Mouse (Mus musculus) B cell, adult 2 months (primary cell): ENCODE results near the gene Map4k4.

ENCODE experiments used
- DNase-seq, 2 experiments: peaks; one replicate each; pipeline ENCODE4 v3.0.0; 2022

Gene Map4k4

DNA sequence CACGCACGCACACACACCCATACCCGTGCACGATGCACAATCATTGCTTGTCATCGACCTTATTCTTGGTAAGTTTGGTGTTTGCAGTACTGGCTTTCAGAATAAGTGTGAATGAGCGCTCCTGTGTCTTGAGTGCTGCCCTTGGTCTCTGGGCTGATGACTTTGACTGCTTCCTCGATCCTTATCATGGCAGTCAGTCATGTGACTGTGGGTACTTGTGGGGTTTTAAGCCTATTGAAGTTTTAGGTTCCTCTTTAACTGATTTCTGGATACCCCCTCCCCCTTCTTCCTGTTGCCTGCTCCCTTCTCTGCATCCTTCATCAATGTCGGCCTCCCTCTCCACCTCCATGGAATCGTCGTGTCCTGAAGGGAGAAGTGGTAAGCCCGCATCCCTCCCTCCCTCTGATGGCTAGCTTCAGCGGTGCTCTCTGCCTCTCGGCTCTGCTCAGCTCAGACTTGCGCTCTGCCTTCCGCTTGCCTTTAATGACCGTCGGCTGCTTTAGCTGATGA lies 107.3 kb downstream of the Map4k4 start:
- no peak for DNase-seq

DNA sequence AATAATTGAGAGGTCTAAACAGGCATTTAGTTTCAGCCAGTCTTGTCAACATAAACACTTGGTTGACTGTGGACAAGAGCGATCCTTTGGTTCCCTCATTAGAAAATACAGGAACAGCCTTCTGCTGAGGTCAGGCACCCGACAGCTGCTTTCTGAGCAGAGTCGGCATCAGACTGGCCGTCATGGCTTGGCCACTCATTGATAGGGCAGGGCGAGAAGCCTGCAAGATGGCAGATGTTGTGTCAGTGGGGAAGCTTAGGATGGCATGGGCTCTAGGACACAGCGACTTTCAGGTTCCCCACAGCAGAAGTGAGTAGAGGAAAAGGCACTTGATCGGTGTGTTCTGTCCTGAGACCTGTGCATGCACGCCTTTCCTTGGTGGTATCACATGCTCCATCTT lies 112.0 kb downstream of the Map4k4 start:
- DNase-seq = no peak

DNA sequence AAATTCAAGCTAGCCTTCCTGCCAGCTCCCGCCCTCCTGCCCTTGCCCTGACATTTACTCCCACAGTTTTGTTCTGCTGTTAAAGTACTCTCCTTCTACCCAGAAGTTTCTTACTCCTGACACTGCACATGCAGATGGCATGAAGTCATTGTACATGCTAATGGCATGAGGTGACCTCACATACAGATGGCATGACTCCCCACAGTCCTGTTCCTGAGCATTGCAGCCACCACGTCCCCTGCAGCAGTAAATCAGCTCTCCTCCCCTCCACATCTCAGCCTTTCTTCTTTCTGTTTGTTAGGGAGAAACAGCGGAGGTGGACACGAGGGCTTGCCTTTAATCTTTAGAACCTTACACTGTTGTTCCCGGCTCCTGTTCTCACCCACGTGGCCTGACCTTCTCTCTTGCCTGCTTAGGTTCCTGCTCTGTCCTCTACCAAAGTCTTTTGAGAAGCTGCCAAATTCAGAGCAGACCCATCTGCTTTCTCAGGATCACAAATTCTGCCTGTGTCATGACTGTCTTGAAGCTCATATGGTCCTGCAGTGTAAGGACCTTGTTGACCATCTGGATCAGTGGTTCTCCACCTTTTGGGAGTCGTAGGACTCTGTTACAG lies 114.5 kb downstream of the Map4k4 start:
- no peak for DNase-seq

DNA sequence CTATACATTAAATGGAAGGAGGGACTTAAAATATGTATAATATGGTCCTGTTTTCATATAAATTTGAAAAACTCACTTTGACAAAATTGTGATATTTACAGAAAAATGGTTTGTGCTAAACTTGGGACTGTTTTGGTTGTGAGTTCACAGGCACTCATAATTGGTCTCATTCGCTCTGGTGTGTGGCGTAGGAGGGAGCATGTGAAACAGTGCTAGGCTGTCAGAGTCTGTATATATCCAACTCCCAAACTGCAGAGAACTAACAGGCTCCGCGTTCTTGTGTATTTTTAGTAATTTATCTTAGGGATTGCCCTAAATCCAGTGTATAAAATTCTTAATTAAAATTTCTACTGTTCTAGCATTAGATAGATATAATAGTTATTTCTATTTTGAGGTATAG lies 120.9 kb downstream of the Map4k4 start:
- no peak for DNase-seq

DNA sequence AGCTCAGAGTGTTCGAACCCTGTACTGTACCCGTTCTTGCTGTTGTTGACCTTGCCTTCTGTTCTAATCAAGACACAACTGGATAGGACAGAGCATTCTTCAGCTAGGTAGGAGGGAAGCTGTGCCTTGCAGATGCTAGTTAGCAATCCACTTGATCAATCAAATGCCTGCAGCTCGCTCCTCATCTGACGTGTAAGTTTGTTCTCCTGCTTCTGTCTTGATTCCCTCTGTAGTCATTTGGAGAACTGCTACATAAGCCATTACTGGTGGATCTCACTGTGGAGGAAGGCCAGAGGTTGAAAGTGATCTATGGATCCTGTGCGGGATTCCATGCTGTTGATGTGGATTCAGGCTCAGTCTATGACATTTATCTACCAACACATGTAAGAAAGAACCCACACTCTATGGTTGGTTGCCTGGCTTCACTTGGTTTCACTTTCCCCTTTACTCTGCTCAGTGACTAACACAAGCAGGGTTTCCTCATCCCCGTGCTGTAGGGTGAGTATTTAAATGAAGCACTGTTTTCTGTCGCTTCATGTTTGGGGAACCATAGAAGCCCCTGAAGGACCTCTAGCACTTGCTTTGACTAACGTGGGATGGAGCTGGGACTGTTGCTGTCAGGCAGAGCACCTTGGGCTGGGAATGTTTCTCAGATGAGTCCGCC lies 121.9 kb downstream of the Map4k4 start:
- DNase-seq = peak; percentile 36 to 45

DNA sequence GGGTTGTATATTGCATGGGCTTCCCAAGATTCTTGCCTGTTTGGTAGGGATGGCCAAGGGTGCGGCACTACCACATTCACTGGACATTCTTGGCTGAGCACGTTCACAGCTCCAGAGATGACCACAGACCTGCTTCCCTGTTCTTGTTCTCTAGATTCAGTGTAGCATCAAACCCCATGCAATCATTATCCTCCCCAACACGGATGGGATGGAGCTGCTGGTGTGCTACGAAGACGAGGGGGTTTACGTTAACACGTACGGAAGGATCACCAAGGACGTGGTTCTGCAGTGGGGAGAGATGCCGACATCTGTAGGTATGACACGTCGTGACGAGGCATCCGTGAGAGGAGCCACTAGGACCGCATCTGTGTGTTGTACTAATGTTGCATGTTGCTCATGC lies 122.5 kb downstream of the Map4k4 start:
- no peak for DNase-seq

DNA sequence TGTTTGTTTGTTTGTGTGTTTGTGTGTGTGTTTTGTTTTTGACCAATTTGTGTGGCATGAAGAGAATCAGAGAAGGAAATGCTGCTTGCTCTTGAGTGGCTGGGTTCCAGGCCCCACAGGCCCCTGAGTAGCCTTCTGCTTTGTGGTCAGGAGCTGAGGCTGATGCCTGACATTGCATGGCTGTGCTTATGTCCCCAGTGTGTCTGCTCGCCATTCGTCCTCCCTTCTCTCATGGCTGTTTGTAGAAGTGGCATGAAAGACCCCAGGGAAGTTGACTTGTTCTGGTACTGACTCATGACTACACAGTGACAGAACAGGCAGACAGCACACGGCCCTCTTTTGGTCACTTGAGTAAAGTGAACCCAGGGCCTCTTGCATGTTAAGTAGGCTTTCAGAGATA lies 123.0 kb downstream of the Map4k4 start:
- DNase-seq = no peak

DNA sequence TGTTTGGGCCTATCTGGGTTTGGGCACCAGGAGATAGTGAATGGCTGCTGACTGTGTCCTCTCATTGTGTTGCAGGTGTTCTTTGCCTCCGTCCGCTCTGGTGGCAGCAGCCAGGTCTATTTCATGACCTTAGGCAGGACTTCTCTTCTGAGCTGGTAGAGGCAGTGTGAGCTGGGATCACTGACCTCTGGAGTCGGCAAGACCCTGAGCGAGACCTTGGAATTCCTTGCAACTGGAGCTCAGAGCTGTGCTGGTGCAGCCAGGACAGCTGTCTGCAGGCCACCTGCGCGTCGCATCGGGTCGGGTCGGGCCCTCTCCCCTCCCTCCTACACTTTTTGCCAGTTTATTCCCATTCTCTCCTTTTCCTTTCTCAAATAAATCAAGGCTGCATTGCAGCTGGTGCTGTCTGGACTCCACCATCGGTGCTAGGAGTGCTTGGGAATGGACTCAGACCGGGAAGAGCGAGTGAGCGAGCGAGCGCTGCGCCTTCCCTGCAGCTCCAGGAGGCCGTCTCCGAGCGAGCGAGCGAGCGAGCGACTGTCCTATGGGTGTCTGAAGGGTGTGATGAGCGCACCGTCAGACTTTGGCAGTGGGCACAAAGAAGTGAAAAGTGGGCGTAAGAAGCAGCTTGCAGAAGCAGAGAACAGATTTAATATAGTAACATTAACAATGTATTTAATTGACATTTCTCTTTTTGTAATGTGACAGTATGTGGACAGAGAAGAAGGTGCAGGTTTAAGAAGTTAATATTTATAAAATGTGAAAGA lies 124.0 kb downstream of the Map4k4 start:
- no peak for DNase-seq

DNA sequence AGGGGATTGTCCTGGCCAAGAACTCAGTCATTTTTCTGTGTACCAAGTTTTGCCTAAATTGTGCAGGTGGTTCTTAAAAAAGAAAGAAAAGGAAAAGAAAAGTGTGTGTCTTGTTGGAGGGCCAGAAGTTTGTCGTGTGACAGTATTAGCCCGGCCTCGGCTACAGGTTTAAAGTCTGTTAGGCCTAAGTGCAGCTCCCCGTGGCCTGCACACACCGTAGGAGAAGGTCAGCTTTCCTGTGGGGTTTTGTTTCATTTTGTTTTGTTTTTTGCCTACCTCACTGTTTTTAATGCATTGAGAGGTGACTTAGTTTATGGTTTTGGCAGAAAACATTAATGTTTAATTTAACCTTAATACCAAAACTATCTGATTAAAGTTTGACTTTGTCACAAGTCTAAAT lies 124.7 kb downstream of the Map4k4 start:
- DNase-seq = no peak

DNA sequence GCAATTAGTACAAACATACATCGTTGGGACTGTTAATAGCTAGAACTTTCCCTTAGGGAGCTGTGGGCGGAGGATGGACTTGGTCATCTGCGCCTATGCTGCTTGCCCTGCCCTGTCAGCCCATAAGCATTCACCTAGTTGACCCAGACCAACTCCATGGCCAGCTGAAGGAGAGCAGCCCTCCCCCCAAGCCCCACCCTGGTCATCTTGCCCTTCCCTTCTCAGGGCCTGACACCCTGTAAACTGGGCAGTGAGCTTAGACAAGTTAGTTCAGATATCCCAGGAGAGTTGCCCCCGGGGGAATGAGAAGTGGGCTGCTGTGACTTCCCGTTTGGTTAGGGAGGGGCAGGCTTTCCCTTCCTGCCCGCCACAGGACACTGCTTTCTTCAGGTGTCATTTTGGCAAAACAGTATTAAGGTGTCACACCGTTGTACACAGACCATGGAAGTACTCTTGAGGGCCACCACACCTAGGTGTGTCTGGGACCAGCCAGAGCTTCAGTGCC lies 126.5 kb downstream of the Map4k4 start:
- DNase-seq = peak; percentile 35 to 53

DNA sequence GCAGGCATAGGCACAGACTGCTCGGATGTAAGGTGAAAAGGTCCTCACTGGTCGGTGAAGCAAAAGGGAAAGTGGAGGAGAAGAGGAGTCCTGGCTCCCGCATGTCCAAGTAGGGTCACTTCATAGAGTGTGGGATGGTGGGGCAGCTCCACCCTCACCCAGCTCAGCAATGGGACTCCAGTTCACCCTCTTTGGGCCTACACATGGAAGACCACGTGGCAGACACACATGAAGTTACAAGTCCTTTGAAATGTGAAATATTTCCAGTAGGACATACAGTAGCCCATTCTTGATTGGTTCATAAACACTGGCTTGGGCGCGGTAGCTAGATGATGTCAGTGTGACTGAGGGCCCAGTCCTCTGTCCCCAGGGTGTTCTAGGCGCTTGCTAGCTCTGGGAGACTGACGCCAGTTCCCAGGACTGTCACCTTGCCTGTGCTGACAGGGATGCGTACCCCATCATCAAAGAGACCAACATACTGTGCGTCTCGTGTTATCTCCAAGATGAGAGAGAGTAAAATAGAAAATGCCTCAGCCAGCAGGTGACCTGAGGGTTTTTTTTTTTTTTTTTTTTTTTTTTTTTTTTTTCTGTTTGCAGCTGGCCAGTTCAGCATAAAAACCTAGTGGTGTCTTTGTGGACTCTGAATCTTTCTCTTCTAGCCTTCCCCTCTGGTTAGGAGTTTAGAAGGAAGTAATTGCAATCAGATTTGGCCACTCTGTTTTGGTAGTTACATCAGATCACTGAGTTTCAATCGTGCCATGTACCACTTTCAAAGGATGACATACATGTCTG lies 127.7 kb downstream of the Map4k4 start:
- DNase-seq = no peak

DNA sequence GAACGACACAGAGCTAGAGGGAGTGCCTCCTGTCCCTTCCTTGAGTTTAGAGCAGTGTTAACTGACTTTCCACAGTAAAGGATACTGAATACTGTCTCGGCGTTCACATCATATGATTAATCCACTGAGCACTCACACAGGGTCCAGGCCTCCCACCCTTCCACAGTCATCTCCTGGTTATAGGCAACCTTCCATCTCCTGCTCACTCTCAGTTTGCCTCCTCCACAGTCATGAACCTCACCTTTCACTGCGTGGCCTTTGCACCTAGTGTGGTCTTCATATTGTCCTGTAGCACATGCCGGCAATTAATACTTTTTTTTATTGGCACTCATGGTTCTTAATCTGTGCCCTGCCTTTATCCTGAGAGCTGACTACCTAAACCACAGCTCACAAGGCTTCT lies 128.9 kb downstream of the Map4k4 start:
- DNase-seq = no peak

DNA sequence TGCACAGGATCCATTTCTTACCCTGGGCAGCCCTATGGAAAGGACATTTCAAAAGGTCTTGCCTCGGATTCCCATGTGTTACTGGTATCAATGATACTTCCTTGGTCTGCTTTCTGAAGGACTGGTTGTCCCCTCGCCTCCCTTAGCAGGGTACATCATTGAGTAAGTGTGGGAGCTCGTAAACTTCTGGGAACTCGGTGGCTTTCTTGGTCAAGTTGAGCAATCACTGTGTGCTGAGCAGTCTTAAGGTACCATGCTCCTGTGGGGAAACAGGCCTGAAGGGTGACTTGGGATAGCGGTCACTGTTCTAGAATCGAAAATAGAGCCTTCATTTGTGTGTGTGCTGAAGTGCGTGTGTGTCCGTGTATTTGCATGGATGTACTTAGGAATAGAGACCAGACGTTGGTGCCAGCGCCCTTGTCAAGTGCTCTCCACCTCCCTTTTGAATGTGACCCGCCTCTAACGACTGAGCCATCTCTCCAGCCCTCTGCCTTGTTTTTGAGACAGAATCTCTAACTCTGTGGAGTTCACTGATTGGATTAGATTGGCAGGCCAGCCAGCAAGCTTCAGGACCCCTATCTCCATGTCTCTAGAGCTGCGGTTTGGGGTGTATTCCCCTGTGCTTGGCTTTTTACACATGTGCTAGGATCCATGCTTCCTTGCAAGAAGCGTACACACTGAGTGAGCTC lies 129.7 kb downstream of the Map4k4 start:
- no peak for DNase-seq

DNA sequence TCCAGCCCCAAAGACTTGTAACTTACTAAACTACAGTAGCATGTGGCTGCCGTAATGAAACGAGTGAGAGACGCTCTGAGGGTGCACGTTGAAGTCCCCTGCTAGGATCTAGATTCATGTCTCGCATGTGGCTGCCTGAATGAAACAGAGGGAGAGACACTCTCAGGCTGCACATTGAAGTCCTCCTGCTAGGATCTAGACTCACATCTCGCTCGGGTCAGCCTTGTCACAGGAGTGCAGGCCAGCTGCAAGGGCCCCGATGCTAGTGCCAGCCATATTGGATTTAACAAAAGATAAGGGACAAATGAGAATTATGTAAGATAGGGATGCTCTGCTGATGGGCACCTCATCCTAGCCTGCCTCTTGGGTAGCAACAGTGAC lies 130.3 kb downstream of the Map4k4 start:
- no peak for DNase-seq

DNA sequence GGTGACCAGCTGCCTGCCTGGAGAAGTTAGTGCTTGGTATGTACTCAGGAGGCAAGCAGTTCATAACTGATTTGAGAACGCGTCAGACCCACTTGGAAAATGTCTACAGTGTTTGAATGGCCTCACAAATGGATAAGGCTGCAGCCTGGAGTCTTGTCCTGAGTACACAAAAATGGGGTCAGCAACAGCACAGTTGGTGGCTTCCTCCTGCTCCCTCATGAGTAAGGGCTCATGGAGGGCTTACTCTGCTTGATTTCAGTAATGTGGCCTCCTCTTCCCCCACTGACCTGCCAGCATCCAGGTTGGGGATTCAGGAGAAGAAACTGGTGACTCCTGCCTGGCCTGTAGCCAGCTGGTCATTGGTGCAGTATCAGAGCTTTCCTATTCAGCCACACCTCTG lies 130.9 kb downstream of the Map4k4 start:
- no peak for DNase-seq

DNA sequence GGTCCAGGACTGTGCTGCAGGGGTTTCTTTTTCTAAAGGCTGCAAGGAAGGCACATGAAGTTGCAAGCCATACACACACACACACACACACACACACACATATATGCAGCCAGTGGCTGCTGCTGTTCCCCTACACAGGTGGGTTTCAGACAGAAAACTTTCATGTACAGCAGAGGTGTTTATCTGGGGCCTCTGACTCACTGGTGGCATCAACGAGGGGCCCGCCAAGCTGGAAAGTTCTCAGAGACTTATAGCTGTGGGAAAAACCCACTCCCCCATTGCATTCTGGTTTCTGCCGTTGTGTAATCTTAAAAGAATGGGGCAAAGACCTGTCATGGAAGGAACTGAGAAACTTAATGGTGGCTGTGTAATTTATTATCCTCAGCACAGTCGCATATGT lies 132.6 kb downstream of the Map4k4 start:
- DNase-seq = no peak

DNA sequence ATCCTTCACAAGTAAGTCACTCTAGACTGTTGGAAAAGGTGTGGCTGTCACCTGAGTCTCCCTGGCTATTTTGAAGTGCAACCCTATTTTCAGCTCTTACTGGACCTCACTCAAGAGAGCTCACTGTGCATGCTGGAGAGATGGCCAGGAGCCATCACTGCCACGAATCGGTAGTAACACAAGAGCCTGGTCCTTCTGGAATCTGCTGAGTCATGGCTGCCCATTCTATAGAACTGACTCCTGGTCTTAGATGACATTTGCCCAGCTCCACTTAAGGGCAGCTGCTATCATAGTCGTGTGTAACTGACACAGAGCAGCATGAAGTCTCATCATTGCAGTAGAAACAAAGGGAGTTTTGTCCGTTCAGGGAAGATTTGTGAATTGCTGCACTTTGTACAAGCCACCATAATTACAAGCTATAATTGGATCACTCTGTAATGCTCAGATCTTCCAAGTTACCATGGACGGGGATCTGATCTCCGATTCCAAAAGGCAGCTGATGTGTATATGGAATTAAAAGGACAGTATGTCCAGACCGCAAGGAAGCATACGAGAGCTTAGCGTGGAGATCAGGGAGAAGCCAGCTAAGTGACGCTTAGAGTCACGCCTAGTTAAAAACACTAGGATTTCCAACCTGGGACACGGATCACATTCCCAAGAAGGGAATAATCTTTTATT lies 133.2 kb downstream of the Map4k4 start:
- no peak for DNase-seq

DNA sequence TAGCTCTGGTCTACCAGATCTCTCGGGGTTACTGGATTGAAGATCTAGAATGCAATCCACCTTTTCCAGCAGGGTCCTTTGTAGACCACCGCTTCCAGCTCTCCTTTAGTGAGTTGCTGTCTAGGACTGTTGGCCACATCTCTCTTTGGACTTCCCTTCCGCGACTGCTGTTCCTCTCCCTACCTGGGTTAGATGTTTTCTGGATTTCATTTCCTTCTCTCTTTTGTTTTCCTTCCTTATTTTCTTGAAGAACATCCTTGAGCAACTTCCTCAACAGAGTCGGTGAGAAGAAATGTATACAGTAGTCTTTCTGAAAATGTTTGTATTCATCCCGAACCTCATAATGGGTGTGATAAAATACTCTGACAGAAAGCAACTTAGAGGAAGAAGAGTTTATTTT lies 137.1 kb downstream of the Map4k4 start:
- no peak for DNase-seq

DNA sequence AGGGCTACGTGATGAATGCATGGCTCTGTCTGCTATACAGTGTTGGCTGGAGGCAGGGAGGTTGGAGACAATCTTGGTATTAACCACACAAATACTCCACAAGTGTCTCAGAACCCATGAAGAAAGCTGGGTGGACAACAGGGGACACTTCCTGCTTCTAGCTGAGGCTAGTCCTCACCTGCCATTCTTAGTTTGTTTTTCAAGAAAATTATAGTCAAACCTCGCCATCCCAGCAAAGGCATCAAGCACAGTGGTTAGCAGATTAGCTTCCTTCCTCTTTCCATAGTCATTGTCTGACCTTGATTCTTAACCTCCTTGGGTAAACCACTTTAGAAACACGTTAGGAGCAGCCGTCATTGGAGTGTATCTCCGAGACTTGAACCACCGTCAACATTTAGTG lies 145.0 kb downstream of the Map4k4 start:
- peak; percentile 21 to 33 for DNase-seq

DNA sequence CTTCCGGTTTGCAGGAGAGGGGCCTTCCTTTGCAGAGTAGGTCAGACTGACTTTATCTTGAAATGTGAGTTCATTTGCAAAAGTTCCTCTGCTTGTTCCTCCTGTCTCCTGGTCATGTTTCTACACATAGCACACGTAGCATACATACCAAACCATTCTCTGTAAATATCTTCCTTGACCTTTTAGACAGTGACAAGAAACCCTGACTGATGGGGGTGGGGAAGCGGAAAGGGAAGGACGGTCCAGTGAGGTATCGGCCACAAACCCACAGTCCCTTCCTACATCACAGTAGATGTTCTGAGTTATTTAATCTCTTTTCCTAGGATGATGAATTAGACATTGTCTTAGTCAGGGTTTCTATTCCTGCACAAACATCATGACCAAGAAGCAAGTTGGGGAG lies 145.9 kb downstream of the Map4k4 start:
- no peak for DNase-seq

DNA sequence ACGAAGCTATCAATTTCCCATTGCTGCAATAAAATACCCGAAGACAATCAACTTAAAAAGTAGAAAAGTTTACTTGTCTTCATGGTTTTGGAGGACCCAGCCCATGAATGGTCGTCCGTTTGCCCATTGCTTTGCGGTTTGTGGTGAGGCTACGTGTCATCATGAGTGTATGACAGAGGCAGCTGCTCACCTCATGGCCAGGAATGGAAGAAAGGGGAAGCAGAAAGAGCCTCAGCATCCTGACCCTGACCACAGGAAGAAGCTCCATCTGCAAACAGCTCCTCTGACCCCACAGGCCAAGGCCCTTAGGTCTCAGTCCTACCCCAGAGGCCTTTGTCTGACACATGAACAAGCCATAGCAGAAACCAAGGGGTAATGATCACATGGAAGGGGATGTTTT lies 150.4 kb downstream of the Map4k4 start:
- peak in 1 of 2 experiments; percentile 29 for DNase-seq

DNA sequence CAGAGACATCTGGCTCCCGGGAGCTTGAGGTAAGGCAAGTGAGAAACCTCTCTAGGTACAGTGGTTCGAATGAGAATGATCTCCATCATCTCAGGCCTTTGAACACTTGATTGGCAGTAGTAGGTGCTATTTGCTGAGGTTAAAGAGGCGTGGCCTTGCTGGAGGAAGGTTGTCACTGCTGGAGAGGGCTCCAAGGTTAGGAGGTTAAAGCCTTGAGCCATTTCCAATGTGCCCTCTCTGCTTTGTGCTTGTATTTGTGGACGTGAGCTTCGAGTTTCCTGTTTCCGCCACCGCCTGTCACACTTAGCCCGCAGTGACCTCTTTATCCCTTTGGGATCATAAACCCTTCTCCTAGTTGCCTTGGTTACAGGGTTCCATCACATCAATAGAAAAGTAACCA lies 151.4 kb downstream of the Map4k4 start:
- no peak for DNase-seq
